Mouse (Mus musculus): ENCODE results near the gene Pou1f1. TPM values are rescaled to one million over a fixed set of nuclear protein-coding genes. Genes with fewer than 3 reads are reported as not detected.

The Pou1f1 gene
- total RNA-seq, 2 experiments from 2014 or later, result not detected

GRCm38 (mm10) chr16:65564306-65564705 lies 44.0 kb downstream of the Pou1f1 start:
- DNase-seq (ENCODE audit: low spot score), result no peak

- DNase-seq (ENCODE audit: low spot score), result no peak
Measured at GRCm38 (mm10) chr16:65564951-65565350, 44.6 kb downstream of the Pou1f1 start.

- no peak for DNase-seq (ENCODE audit: low spot score)
Measured at GRCm38 (mm10) chr16:65568853-65569252, 48.5 kb downstream of the Pou1f1 start.

- DNase-seq (ENCODE audit: low spot score), result no peak
Measured at GRCm38 (mm10) chr16:65577298-65578029, 57.2 kb downstream of the Pou1f1 start.

Other genes with a start within 250 kb of the Pou1f1 start
- gene Chmp2b, start 42.2 kb downstream of the Pou1f1 start, total RNA-seq (2021), result 10 to 100 TPM; 29.8 to 30.7 TPM